Mouse (Mus musculus) neural tube, embryonic 10.5 days (tissue): Measurements from ENCODE around the gene Tnr.
"Not testable (repeated sequence)": the region's sequence is repeated elsewhere in the genome, so short reads cannot be mapped to it uniquely, and the experiment has no call there.

ENCODE experiments used
- DNase-seq: peaks from one replicate; pipeline ENCODE4 v3.0.0-alpha.2; 2017; ENCODE audit warnings: low spot score; ENCODE audit errors: extremely low spot score

The Tnr gene

GRCm38 (mm10) chr1:159938449-159938848, 414.9 kb downstream of the Tnr start:
- DNase-seq, result no peak

- no peak for DNase-seq
These were observed 415.8 kb downstream of the Tnr start for GRCm38 (mm10) chr1:159939335-159939734.

- no peak for DNase-seq
These were observed 430.0 kb downstream of the Tnr start for GRCm38 (mm10) chr1:159953526-159953925.

- no peak for DNase-seq
These were observed 439.8 kb downstream of the Tnr start for GRCm38 (mm10) chr1:159963351-159963750.

- DNase-seq, result not testable (repeated sequence)
These were observed 442.7 kb downstream of the Tnr start for GRCm38 (mm10) chr1:159966286-159966685.

GRCm38 (mm10) chr1:159968395-159968794, 444.8 kb downstream of the Tnr start:
- no peak for DNase-seq

- DNase-seq, result no peak
These were observed 454.2 kb downstream of the Tnr start for GRCm38 (mm10) chr1:159977786-159978185.

- no peak for DNase-seq
These were observed 455.5 kb downstream of the Tnr start for GRCm38 (mm10) chr1:159979096-159979495.

- DNase-seq, result no peak
These were observed 456.8 kb downstream of the Tnr start for GRCm38 (mm10) chr1:159980355-159980754.
